Mouse (Mus musculus) embryonic facial prominence, embryonic 15.5 days (tissue): ENCODE data around the gene Iqsec1. TPM values are rescaled to one million over a fixed set of nuclear protein-coding genes. Genes with fewer than 3 reads are reported as not detected.

Source experiments
- ATAC-seq: fragments of 200-750 bp; cut with Nextera tagmentation; 2 replicates; pipeline ENCODE4 v1.8.0; 2017; ENCODE audit warnings: low read depth, moderate TSS enrichment; ENCODE audit not compliant: insufficient number of reproducible peaks, low FRiP score, low TSS enrichment
- H3K27ac ChIP-seq: fragments of 300-500 bp; sonication (generic); replicated peaks from 2 replicates; pipeline ENCODE4 v1.5.1; 2015; ENCODE audit warnings: mild to moderate bottlenecking, inconsistent platforms
- H3K27me3 ChIP-seq: fragments of 300-500 bp; sonication (generic); 2 replicates; pipeline ENCODE4 v1.6.1; 2015; ENCODE audit warnings: inconsistent platforms
- H3K36me3 ChIP-seq: fragments of 300-500 bp; sonication (generic); 2 replicates; pipeline ENCODE4 v1.6.1; 2015; ENCODE audit warnings: mild to moderate bottlenecking, inconsistent platforms
- H3K4me1 ChIP-seq: fragments of 300-500 bp; sonication (generic); 2 replicates; pipeline ENCODE4 v1.6.1; 2015; ENCODE audit warnings: inconsistent platforms
- H3K4me2 ChIP-seq: fragments of 300-500 bp; sonication (generic); replicated peaks from 2 replicates; pipeline ENCODE4 v1.6.1; 2015; ENCODE audit warnings: mild to moderate bottlenecking, inconsistent platforms
- H3K4me3 ChIP-seq: fragments of 300-500 bp; sonication (generic); replicated peaks from 2 replicates; pipeline ENCODE4 v1.5.1; 2015; ENCODE audit warnings: mild to moderate bottlenecking, inconsistent platforms
- H3K9ac ChIP-seq: fragments of 300-500 bp; sonication (generic); 2 replicates; pipeline ENCODE4 v1.6.1; 2015; ENCODE audit warnings: inconsistent platforms
- H3K9me3 ChIP-seq: fragments of 300-500 bp; sonication (generic); replicated peaks from 2 replicates; pipeline ENCODE4 v1.6.1; 2016; ENCODE audit warnings: inconsistent platforms
- WGBS: fragments of 180-500 bp; shearing (Covaris S2); methylation state at CpG from one replicate; pipeline ENCODE4 v1.1.7; 2015; 5-methylcytosine and 5-hydroxymethylcytosine counted together
- polyA plus RNA-seq: library from polyadenylated mRNA; unstranded; fragments of >200 nt; fragmentation: Nextera tagmentation; extraction: Ambion mirVana; gene quantifications from 2 replicates; pipeline ENCODE4 v1.2.1, GENCODE M21; 2015

Iqsec1 gene
- polyA plus RNA-seq, 1 experiment from 2014 or later, result 11.4 TPM

DNA sequence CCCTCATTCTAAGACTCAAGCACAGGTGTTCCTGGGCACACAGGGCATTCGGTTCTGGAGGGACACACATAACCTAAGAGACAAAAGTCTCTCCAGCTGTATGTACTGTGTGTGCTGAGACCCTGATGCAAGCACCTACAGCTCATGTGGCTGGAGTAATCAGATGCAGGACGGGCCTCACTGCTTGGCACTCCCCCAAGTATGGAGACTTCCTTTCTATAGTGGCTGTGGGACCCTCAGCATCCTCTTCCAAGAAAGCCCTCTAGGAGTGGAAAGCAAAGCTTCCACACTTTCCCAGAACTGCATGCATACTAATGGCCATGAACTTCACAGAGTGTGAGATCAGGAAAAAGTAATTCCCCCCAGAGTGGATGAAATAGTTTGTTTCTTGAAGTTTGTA is 208.0 kb downstream of the Iqsec1 start:
- Histone ChIP-seq H3K9me3 (no peaks in the 10 kb centered on the region), H3K27me3 (no peaks in the 10 kb centered on the region), H3K9ac (no peak overlapping the region), H3K4me3 (no peak overlapping the region), H3K36me3 (no peaks in the 10 kb centered on the region), H3K27ac (no peak overlapping the region), H3K4me2 (no peak overlapping the region), H3K4me1 (peaks cover 29% of the 10 kb centered on the region)
- WGBS, result 38% methylated on average over 2 of the region's 2 CpGs
- ATAC-seq, result 0 out of 2 replicates have a peak, but pooled peaks have one; percentile 3

DNA sequence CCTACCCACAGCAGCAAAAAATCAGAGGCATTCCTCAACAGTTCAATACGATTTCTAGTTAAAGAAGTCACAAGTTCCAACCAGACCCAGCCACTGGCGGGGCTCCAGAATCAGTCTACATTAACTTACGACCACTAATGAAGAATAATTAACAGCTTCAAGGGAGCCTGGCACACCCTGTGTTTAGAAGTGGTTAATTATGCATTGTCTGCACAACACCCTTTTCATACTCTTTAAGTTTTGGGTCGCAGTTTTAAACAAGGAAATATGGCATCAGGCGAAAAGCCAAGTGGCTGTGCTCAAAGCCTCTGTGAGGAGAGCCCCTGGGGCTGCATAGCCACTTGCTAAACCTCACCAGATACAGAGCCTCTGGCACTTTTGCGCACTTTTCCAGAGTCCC is 209.6 kb downstream of the Iqsec1 start:
- Histone ChIP-seq H3K9me3 (no peaks in the 10 kb centered on the region), H3K36me3 (no peaks in the 10 kb centered on the region), H3K4me2 (no peak overlapping the region), H3K4me1 (peaks cover 29% of the 10 kb centered on the region), H3K27ac (no peak overlapping the region), H3K4me3 (no peak overlapping the region), H3K9ac (no peak overlapping the region), H3K27me3 (no peaks in the 10 kb centered on the region)
- 52% methylated on average over 6 of the region's 6 CpGs for WGBS
- no peak for ATAC-seq

DNA sequence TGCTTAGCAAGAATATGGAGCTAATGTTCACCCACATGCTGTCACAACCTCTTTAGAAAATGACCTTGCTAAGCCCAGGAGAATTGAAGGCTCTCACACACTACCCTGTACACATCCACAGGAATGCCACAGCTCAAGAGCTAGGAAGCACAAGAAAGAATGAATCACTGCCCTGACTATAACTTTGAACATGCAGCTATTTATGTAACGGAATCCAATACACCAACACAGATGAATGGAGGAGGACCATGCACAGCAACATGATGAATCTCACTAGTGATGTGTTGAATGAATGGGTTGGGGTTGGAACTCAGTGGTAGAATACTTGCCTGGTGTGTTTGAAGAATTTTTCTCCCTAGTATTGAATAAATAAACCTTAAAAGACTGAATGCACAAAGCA is 211.2 kb downstream of the Iqsec1 start:
- Histone ChIP-seq H3K27me3 (no peaks in the 10 kb centered on the region), H3K9me3 (no peaks in the 10 kb centered on the region), H3K27ac (no peak overlapping the region), H3K9ac (no peak overlapping the region), H3K36me3 (no peaks in the 10 kb centered on the region), H3K4me2 (no peak overlapping the region), H3K4me1 (peaks cover 22% of the 10 kb centered on the region), H3K4me3 (no peak overlapping the region)
- ATAC-seq, result no peak
- WGBS, result 80% methylated on average over 1 of the region's 1 CpGs

DNA sequence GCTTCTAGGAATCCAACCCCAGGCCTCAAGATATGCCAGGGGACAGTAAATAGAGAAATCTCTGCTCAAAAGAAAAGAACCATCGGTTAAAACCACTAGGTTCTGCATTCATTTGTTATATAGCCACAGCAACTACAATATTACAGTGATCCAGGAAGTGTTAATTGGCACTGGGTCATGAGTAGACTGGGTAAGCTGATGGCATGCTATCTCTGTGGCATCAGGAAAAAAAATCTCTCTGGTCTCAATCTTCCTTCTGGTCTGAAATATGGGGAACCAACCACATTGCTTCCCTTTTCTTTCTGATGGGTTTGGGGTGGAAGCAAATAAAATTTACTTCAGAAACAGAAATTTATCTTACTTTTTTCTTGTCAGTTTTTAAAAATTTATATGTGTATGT is 212.9 kb downstream of the Iqsec1 start:
- no peak overlapping the region for H3K27ac ChIP-seq
- H3K4me3 ChIP-seq, result no peak overlapping the region
- 88% methylated on average over 1 of the region's 1 CpGs for WGBS
- no peaks in the 10 kb centered on the region for H3K27me3 ChIP-seq
- ATAC-seq, result no peak
- no peak overlapping the region for H3K9ac ChIP-seq
- H3K4me2 ChIP-seq, result no peak overlapping the region
- H3K36me3 ChIP-seq, result no peaks in the 10 kb centered on the region
- H3K9me3 ChIP-seq, result no peaks in the 10 kb centered on the region
- H3K4me1 ChIP-seq, result peaks cover 11% of the 10 kb centered on the region; the same call in 1 of the 2 replicates

DNA sequence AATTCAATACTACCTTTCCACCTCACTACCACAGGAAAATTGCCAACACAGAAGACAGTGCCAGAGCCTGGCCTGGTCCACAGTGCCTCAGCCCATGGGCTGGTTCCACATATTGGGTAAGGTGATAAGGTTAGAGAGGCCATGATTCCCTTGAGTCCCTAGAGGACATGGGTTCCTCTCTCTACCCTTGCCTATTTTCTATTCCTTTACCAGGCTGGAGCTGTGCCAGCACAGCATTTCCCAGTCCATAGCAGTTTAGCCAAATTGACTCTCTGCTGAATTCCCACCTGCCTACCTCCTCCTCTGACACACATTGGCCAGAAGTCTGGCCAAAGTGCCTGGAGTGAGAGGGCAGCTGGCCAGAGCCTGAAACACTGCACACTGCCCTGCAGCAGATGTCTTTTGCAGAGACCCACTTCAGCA is 214.7 kb downstream of the Iqsec1 start:
- Histone ChIP-seq H3K4me2 (no peak overlapping the region), H3K9me3 (no peaks in the 10 kb centered on the region), H3K36me3 (no peaks in the 10 kb centered on the region), H3K27ac (no peak overlapping the region), H3K4me3 (no peak overlapping the region), H3K4me1 (peaks cover 3% of the 10 kb centered on the region; the same call in 1 of the 2 replicates), H3K9ac (no peak overlapping the region), H3K27me3 (no peaks in the 10 kb centered on the region)
- no peak for ATAC-seq

DNA sequence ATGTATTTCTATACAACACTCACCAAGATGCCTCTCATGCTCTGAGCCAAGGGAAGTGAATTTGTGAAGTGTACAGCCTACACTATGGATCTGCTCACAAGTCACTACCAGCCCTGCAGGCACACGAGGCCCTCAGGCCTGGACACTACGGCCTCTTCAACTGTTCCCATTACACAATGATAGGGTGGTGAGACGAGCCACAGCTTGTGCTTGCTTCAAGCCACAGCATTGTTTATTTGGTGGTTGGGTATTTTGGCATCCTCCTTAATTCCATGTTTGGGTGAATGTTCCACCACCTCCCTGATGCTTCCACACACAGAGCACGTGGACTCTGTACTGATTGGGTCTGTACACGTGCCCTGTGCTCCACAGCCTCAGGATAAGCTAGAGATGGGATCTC is 216.4 kb downstream of the Iqsec1 start:
- no peaks in the 10 kb centered on the region for H3K9me3 ChIP-seq
- no peak overlapping the region for H3K4me3 ChIP-seq
- H3K27me3 ChIP-seq, result no peaks in the 10 kb centered on the region
- H3K4me2 ChIP-seq, result no peak overlapping the region
- H3K27ac ChIP-seq, result no peak overlapping the region
- ATAC-seq, result no peak
- no peaks in the 10 kb centered on the region for H3K36me3 ChIP-seq
- 60% methylated on average over 5 of the region's 5 CpGs for WGBS
- H3K9ac ChIP-seq, result no peak overlapping the region
- H3K4me1 ChIP-seq, result no peaks in the 10 kb centered on the region

DNA sequence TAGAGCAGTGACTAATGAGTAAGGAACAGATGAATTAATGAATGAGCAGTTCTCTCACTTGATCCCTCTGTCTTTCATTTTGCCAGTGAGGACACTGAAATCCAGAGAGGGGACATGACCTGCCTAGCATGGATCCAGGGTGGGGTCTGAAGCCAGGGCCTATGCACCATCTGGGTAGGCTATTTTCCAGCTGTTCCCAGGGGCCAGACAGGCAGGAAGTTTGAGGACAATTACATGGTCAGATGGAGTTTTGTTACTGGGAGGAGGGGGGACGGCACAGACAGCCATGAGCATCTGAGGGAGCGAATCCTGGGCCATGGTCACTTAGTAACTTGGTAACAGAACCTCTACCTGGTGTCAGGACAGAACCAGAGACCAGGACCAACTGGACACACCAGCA is 220.0 kb downstream of the Iqsec1 start:
- WGBS, result 46% methylated on average over 2 of the region's 2 CpGs
- peaks cover 15% of the 10 kb centered on the region for H3K4me1 ChIP-seq
- ATAC-seq, result no peak

DNA sequence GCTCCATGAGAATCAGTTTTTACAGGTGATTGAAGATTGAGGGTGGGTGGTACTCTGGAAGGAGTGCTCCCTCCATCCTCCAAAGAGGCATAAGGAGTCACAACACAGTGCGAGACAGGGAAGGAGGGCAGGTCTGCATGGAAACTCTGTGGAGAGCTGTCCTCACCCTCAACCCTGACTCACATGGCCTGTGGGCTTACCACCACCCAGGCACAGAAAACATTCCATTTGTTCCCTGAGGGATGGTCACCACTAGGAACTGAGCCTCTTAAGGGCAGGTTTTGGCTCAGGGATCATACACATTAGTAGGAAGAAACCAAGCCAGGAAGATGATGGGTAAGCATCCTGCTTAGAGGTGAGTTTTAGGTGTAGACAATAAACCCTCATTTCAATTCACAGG is 220.6 kb downstream of the Iqsec1 start:
- Histone ChIP-seq H3K4me2 (no peak overlapping the region), H3K27ac (no peak overlapping the region), H3K4me3 (no peak overlapping the region), H3K27me3 (no peaks in the 10 kb centered on the region), H3K9me3 (no peaks in the 10 kb centered on the region), H3K9ac (no peak overlapping the region), H3K4me1 (peaks cover 16% of the 10 kb centered on the region), H3K36me3 (no peaks in the 10 kb centered on the region)
- no peak for ATAC-seq
- WGBS, result 67% methylated on average over 1 of the region's 1 CpGs

More for the DNA sequence above, 220.0 kb downstream of the Iqsec1 start:
- Histone ChIP-seq H3K36me3 (no peaks in the 10 kb centered on the region), H3K4me2 (no peak overlapping the region), H3K9me3 (no peaks in the 10 kb centered on the region), H3K9ac (no peak overlapping the region), H3K27me3 (no peaks in the 10 kb centered on the region), H3K27ac (no peak overlapping the region), H3K4me3 (no peak overlapping the region)

DNA sequence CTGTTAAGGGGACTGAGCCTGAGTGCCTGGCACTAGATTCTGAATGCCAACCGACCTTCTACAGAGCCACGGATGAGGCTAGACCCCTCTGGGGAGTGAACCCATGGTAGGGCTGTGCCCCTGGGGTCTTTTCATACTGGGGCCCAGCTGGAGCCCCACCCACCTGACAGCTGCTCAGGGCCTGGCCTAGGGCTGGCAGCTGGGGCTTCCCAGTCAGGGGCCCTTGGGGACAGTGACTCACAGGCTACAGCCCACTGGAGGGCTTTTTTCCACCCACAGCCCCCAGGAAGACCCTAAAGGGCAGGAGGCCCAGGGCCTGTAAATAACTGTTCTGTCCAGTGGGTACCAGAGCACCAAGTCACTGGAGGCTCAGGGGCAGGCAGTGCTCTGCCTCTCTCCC is 223.7 kb downstream of the Iqsec1 start:
- 48% methylated on average over 2 of the region's 2 CpGs for WGBS
- peak; percentile 25; the same call in 1 of the 2 replicates for ATAC-seq

DNA sequence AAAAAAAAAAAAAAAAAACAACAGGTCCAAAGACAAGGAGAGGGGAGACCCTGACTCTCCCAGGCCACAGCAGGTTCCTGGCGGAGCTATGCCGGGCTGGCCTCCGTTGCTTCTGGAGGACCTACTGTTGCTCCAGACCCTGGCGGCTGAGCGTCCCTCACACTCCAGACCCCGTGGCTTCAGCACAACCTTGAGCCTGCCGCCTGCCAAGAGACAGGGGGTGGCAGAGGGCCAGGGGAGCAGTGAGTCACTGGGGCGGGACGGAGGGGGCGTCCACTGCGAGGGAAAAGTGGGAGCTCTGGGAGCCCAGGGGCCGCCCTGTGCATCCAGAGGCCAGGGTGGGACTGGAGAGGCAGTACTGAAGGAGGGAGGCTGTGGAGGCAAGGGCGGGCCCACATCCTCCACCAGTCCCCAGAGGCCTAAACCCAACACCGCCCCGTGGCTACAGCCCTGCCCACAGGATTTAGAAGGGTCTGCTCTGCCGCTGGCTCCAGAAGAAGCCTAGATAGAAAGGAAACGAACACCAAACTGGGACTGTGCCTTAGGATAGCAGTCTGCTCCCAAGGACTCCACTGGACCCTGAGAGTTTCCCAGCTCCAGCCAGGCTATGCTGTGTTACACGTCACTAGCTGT is 224.4 kb downstream of the Iqsec1 start:
- Histone ChIP-seq H3K9ac (no peak overlapping the region), H3K4me2 (peak overlapping the region; percentile 24), H3K4me3 (peak overlapping the region; percentile 2; the same call in 1 of the 2 replicates), H3K36me3 (no peaks in the 10 kb centered on the region), H3K9me3 (no peaks in the 10 kb centered on the region), H3K27me3 (no peaks in the 10 kb centered on the region), H3K4me1 (peaks cover 36% of the 10 kb centered on the region), H3K27ac (peak overlapping the region; percentile 80)
- WGBS, result 37% methylated on average over 18 of the region's 18 CpGs
- peak; percentile 84 for ATAC-seq

More for the DNA sequence above, 223.7 kb downstream of the Iqsec1 start:
- Histone ChIP-seq H3K4me3 (no peak overlapping the region), H3K36me3 (no peaks in the 10 kb centered on the region), H3K4me1 (peaks cover 36% of the 10 kb centered on the region), H3K27ac (peak overlapping the region; percentile 80), H3K9me3 (no peaks in the 10 kb centered on the region), H3K27me3 (no peaks in the 10 kb centered on the region), H3K9ac (no peak overlapping the region), H3K4me2 (no peak overlapping the region)

DNA sequence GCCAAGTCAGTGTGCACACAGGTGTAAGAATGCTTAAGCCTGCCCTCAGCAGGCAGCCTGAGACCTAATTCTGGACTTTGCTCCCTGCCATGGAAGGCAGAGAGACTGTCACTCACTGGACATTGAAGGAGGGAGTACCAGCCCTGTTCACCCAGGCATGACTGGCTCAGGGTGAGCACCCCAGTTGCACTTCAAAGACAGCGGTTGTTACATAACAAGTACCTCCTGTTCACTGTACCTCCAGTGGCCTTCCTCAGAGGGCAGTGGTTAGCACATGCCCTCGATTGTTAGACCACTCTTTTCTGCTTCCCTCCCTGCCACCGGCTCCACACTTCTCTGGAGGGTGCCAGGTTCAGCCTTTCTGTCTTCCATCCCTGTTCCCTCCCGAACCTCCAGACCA is 225.2 kb downstream of the Iqsec1 start:
- no peak overlapping the region for H3K27ac ChIP-seq
- peak overlapping the region; percentile 2; the same call in 1 of the 2 replicates for H3K4me3 ChIP-seq
- H3K4me1 ChIP-seq, result peaks cover 36% of the 10 kb centered on the region
- no peak overlapping the region for H3K9ac ChIP-seq
- no peak for ATAC-seq
- H3K9me3 ChIP-seq, result no peaks in the 10 kb centered on the region
- no peaks in the 10 kb centered on the region for H3K27me3 ChIP-seq
- WGBS, result 62% methylated on average over 4 of the region's 4 CpGs
- peak overlapping the region; percentile 24 for H3K4me2 ChIP-seq
- no peaks in the 10 kb centered on the region for H3K36me3 ChIP-seq

DNA sequence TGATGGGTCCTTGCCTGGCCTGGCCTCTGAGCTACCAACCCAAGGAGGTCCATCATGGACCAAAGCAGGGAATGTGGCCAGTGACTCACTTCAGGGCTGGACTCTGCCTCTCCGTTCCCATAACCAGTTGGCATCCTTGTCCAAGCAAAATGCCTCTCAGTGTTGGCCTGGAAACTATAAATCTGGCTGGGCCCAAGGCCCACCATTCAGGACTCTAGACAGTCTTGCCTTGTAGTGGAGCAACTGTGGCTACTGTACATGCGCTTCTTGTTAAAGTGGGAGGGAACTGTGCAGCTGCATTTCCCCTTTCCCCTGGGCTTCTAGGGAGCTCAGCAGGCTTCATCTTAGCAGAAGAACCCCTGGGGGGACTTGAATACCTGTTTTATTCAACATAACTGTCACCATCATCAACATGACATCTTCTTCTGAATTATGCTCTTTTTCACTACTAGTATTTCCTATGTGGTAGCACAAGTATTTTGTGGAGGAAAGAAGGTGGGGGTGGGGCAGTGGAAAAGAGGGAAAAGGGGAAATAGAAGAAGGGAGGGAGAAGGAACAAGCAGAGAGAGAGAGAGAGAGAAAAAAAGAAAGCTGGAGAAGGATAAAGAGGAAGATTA is 226.3 kb downstream of the Iqsec1 start:
- no peaks in the 10 kb centered on the region for H3K9me3 ChIP-seq
- no peak for ATAC-seq
- 82% methylated on average over 2 of the region's 2 CpGs for whole genome bisulfite sequencing

More for the DNA sequence above, 226.3 kb downstream of the Iqsec1 start:
- no peaks in the 10 kb centered on the region for H3K27me3 ChIP-seq
- no peaks in the 10 kb centered on the region for H3K36me3 ChIP-seq
- peaks cover 36% of the 10 kb centered on the region for H3K4me1 ChIP-seq
- no peak overlapping the region for H3K4me3 ChIP-seq
- H3K4me2 ChIP-seq, result no peak overlapping the region
- H3K9ac ChIP-seq, result no peak overlapping the region
- peak overlapping the region; percentile 56; the same call in 1 of the 2 replicates for H3K27ac ChIP-seq
